Mouse (Mus musculus): ENCODE data around the gene Mgrn1.

Gene Mgrn1

DNA sequence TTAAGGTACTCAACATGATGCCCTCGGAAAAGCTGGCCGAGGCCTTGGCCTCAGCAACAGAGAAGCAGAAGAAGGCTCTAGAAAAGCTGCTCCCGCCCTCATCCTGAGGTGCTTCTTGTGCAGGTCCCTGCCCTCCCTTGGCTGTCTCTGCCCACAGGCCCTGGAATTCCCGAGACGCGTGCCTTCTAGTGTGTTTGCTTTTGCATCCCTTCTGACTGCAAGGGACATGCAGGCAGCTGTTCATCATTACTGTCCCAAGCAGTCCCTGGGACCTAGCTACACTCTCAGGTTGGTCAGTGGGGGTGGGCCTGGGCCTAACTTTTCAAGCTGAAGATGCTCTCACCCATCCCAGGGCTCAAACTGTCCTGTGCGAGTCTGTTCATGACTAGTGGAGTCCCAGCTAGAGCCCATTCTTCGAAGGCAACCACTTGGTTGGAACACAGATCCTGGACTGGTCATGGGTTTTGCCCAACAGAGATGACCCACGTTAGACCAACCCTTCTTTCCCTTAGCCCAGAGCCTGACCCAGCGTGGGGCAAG is 54.3 kb downstream of the Mgrn1 start:
- no peak for DNase-seq (ENCODE audit: low spot score in 2 of 2)

- no peak for DNase-seq (ENCODE audit: low spot score in 2 of 2)
Measured at GRCm38 (mm10) chr16:4941016-4941415, 55.0 kb downstream of the Mgrn1 start.

DNA sequence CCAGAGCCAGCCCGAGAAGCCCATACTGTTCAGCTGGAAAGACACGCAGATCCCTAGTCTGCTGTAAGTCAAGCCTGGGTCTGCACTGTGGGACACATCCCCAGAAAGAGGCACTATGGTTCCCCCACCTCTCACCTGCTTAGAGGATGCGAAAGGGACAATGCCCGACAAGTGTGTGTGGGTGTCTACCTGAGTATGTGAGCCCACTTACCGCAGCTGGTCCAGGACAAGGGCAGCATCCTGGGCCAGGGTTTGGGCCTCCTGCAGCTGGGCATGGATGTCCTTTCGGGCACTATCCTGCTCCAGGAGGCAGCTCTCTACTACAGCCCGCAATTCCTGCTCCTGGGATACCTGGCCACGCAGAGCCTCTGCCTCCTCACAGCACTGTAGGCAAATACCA is 56.8 kb downstream of the Mgrn1 start:
- no peak for DNase-seq (ENCODE audit: low spot score in 2 of 2)

- no peak for DNase-seq (ENCODE audit: low spot score in 2 of 2)
Measured at GRCm38 (mm10) chr16:4943431-4943830, 57.4 kb downstream of the Mgrn1 start.

GRCm38 (mm10) chr16:4945415-4945814 is 59.4 kb downstream of the Mgrn1 start:
- no peak for DNase-seq (ENCODE audit: low spot score in 2 of 2)

GRCm38 (mm10) chr16:4946155-4946554 is 60.1 kb downstream of the Mgrn1 start:
- DNase-seq (ENCODE audit: low spot score in 2 of 2) = no peak

GRCm38 (mm10) chr16:4947378-4947777 is 61.3 kb downstream of the Mgrn1 start:
- DNase-seq (ENCODE audit: low spot score in 2 of 2) = no peak

GRCm38 (mm10) chr16:4956609-4957008 is 70.6 kb downstream of the Mgrn1 start:
- DNase-seq (ENCODE audit: low spot score in 2 of 2) = no peak

- DNase-seq (ENCODE audit: low spot score in 2 of 2) = no peak
Measured at GRCm38 (mm10) chr16:4957446-4957845, 71.4 kb downstream of the Mgrn1 start.

DNA sequence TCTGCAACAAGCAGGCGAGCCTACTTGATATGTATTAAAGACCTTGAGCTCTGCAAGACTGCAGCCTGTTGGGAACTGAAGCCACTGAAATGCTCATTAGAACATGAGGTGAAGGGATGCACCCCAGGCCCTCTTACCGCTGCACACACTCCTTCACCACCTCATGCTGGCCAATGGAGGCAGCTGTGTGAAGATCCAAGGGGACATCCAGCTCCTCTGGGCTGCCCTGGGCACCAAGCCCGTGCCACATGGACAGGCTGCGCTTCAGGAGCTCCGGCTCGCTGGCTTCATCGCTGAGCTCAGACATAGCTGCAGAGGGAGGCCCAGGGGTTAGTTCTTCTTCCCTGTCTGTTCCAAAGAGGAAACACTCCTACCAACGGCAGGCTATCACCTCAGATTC is 74.2 kb downstream of the Mgrn1 start:
- DNase-seq (ENCODE audit: low spot score in 2 of 2) = no peak

GRCm38 (mm10) chr16:4963346-4963745 is 77.3 kb downstream of the Mgrn1 start:
- no peak for DNase-seq (ENCODE audit: low spot score in 2 of 2)

DNA sequence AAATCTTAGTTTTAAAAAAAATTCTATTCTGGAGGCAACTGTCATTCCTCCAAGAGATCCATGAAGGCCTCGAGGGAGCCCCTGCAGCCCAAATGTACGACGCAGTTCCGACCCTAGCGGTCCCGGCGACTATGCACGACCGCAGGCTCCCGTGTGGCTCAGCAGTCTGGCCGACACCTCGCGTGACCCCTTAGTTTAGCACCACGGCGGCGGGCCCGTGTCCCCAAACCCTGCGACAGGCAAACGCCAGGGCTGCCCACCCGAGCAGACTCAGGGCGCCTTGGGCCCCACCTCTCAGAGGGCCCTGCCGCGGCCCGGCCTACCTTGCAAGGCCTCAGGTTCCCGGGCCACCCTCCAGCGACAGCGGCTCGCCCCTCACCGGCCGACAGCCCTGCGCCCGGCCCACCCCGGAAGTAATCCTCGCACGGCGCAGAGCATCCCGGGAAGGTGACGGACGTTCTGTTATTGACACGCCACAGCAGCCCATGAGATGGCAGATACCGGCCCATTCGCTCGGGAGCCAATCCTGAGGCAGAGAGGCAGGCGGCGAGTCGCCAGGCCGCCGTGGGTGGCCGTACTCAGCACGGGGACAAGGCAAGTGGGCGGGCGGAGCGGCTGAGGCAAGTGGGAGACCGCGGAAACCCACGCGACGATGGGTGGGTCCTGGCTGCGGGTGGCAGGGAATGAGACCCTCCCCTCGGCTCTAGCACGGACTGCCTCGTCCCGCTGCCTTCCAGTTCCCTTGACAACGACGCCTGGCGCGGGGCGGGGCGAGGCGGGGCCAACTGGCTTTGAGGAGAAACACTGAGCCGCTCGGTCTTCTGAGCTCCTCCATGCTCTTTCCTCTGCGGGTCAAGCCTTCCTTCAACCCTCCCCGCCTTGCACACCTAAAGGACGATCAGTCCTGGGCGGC is 78.0 kb downstream of the Mgrn1 start, which contains the start of gene Anks3:
Gene Anks3 (minus strand): TSS at position 409 of the 913 bp plus-strand sequence.
- peak; percentile 98 to 99 for DNase-seq (ENCODE audit: low spot score in 2 of 2)

GRCm38 (mm10) chr16:4964731-4965391 is 78.8 kb downstream of the Mgrn1 start:
- no peak for DNase-seq (ENCODE audit: low spot score in 2 of 2)

- no peak for DNase-seq (ENCODE audit: low spot score in 2 of 2)
Measured at GRCm38 (mm10) chr16:4965392-4966129, 79.5 kb downstream of the Mgrn1 start.

- no peak for DNase-seq (ENCODE audit: low spot score in 2 of 2)
Measured at GRCm38 (mm10) chr16:4968426-4968825, 82.4 kb downstream of the Mgrn1 start.

GRCm38 (mm10) chr16:4969055-4969843 is 83.2 kb downstream of the Mgrn1 start:
- no peak for DNase-seq (ENCODE audit: low spot score in 2 of 2)

- DNase-seq (ENCODE audit: low spot score in 2 of 2) = no peak
Measured at GRCm38 (mm10) chr16:4971626-4972025, 85.6 kb downstream of the Mgrn1 start.

- DNase-seq (ENCODE audit: low spot score in 2 of 2) = no peak
Measured at GRCm38 (mm10) chr16:4974521-4974920, 88.5 kb downstream of the Mgrn1 start.

GRCm38 (mm10) chr16:4976180-4976579 is 90.1 kb downstream of the Mgrn1 start:
- no peak for DNase-seq (ENCODE audit: low spot score in 2 of 2)

GRCm38 (mm10) chr16:4978275-4979051 is 92.4 kb downstream of the Mgrn1 start:
- peak in 1 of 2 experiments; percentile 28 for DNase-seq (ENCODE audit: low spot score in 2 of 2)
